8 mouse cellular contexts compared by ENCODE assay signal in the genomic region with DNA sequence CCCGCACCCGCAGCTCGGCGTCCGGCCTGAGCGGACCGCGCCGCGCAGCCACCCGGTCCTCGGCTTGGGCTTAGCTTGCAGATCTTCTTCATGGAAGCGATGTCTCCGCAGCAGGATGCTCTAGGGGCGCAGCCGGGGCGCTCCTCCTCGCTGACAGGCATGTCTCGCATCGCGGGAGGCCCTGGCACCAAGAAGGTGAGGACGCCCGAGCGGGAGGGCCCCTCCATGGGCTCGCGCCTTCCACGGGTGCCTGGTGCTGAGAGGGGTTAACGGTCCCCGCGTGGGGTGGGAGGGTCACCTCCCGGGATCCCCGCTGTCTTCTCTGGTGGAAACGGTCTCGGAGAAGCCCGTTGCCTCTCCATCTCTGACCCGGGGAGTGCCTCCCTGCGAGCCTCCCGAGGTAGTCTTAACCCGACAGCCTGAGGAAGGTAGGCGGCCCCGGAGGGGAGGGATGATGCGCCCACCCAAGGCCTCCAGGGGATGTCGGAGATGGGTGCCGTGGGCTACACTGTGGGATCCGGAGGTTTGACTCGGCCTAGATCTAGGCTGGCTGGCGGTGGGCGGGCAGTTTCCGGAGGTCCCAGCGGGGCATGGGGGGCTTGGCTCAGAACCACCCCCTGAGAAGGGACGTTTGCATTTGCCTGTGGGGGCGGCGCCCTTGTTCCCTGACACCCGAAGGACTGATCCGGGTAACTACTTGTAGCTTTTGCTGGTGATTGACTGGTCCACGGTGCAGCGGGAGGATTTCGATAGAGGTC. TPM values are rescaled to one million over a fixed set of nuclear protein-coding genes. Genes with fewer than 3 reads are reported as not detected.
A peak's percentile ranks its signal among the peaks of the same experiment; 100 is the strongest.
DNase-seq lines count a peak whose midpoint lies in the region; ATAC-seq and TF ChIP-seq lines count a peak whose summit lies in the region.

No protein-coding gene starts in this region.

- peak overlapping the region; percentile 74 for H3K9ac ChIP-seq in heart, adult 2 months (ENCODE audit: low read depth, low read length)
- H3K9ac ChIP-seq in kidney, postnatal 0 days (ENCODE audit: low read depth, low read length), result peak overlapping the region; percentile 53; the same call in 1 of the 2 replicates
- no peak overlapping the region for H3K9ac ChIP-seq in liver, embryonic 11.5 days (ENCODE audit: low read depth, low read length)

- peak; percentile 6 for DNase-seq in 3134 (ENCODE audit: extremely low read depth, insufficient read length, low spot score)
- peak; percentile 40 for DNase-seq in adipocyte (ENCODE audit: low spot score)
- DNase-seq in embryo, embryonic 9.5 days (ENCODE audit: extremely low spot score), result peak; percentile 69
- DNase-seq in heart, adult 2 months, result peak; percentile 39 to 64
- DNase-seq in kidney, postnatal 0 days (ENCODE audit: low spot score), result no peak
- DNase-seq in liver, embryonic 11.5 days (ENCODE audit: low spot score), result peak; percentile 37
- peak; percentile 76 for DNase-seq in neural tube, embryonic 10.5 days (ENCODE audit: extremely low spot score, low spot score)
- DNase-seq in thymus, postnatal 25 days, result peak; percentile 61

- 1% methylated on average over 58 of the region's 58 CpGs for WGBS in heart, adult 2 months
- 2% methylated on average over 45 of the region's 58 CpGs for WGBS in kidney, postnatal 0 days
- under 1% methylated on average over 45 of the region's 58 CpGs for WGBS in liver, embryonic 11.5 days

- no peak for TF ChIP-seq EP300 in heart, adult 2 months (IDR thresholded peaks at IDR 0.05; ENCODE audit: insufficient read depth, low read depth, low read length)

- H3K4me1 ChIP-seq in heart, adult 2 months (ENCODE audit: control insufficient read depth, insufficient read depth, low read length), result peaks cover 2% of the 10 kb centered on the region
- peaks cover 18% of the 10 kb centered on the region; the same call in 1 of the 2 replicates for H3K4me1 ChIP-seq in kidney, postnatal 0 days (replicated peaks; ENCODE audit: insufficient read depth, low read length)
- peaks cover 7% of the 10 kb centered on the region for H3K4me1 ChIP-seq in liver, embryonic 11.5 days (replicated peaks; ENCODE audit: control insufficient read depth, insufficient read depth, low read length)

- peak overlapping the region; percentile 62 for H3K27ac ChIP-seq in heart, adult 2 months
- H3K27ac ChIP-seq in kidney, postnatal 0 days, result no peak overlapping the region
- H3K27ac ChIP-seq in liver, embryonic 11.5 days (ENCODE audit: low read depth, low read length), result no peak overlapping the region

- H3K9me3 ChIP-seq in kidney, postnatal 0 days (replicated peaks; ENCODE audit: low read length), result no peaks in the 10 kb centered on the region
- no peaks in the 10 kb centered on the region for H3K9me3 ChIP-seq in liver, embryonic 11.5 days (ENCODE audit: control insufficient read depth, low read length)

- no peaks in the 10 kb centered on the region; the same call in 1 of the 2 replicates for H3K27me3 ChIP-seq in heart, adult 2 months (ENCODE audit: control insufficient read depth, insufficient read depth, low read length)
- H3K27me3 ChIP-seq in kidney, postnatal 0 days (ENCODE audit: insufficient read depth, low read length), result peaks cover 12% of the 10 kb centered on the region; the same call in 1 of the 2 replicates
- H3K27me3 ChIP-seq in liver, embryonic 11.5 days (replicated peaks; ENCODE audit: control insufficient read depth, insufficient read depth, low read length), result peaks cover 56% of the 10 kb centered on the region

- no peak for TF ChIP-seq POLR2A in heart, adult 2 months (IDR thresholded peaks at IDR 0.05; ENCODE audit: insufficient read depth, low read depth, low read length)

- TF ChIP-seq CTCF in heart, adult 2 months (IDR thresholded peaks at IDR 0.05), result no peak
- no peak for TF ChIP-seq CTCF in kidney, postnatal 0 days (IDR thresholded peaks at IDR 0.05; ENCODE audit: low read depth)

- H3K79me2 ChIP-seq in heart, adult 2 months (replicated peaks; ENCODE audit: control insufficient read depth, insufficient read depth, low read length), result no peaks in the 10 kb centered on the region

- no peaks in the 10 kb centered on the region for H3K36me3 ChIP-seq in heart, adult 2 months (ENCODE audit: control insufficient read depth, insufficient read depth, low read length)
- no peaks in the 10 kb centered on the region for H3K36me3 ChIP-seq in kidney, postnatal 0 days (ENCODE audit: insufficient read depth, low read length)
- no peaks in the 10 kb centered on the region for H3K36me3 ChIP-seq in liver, embryonic 11.5 days (ENCODE audit: control insufficient read depth, insufficient read depth, low read length)

- peak; percentile 41; the same call in 1 of the 2 replicates for ATAC-seq in kidney, postnatal 0 days (replicated peaks; ENCODE audit: low FRiP score, low read depth)
- ATAC-seq in liver, embryonic 11.5 days (replicated peaks; ENCODE audit: low FRiP score), result peak; percentile 53

- intact Hi-C loops in heart, adult 2 months (cut with DNase I), result loop anchor here (2.0 to 10.0 kb wide), 3 partner anchors 131 to 431 kb away; no protein-coding TSS in a partner anchor

- H3K4me2 ChIP-seq in kidney, postnatal 0 days (ENCODE audit: low read length), result peak overlapping the region; percentile 98
- H3K4me2 ChIP-seq in liver, embryonic 11.5 days, result peak overlapping the region; percentile 97

- peak overlapping the region; percentile 78 for H3K4me3 ChIP-seq in heart, adult 2 months
- H3K4me3 ChIP-seq in kidney, postnatal 0 days (replicated peaks; ENCODE audit: low read depth, low read length), result peak overlapping the region; percentile 66
- H3K4me3 ChIP-seq in liver, embryonic 11.5 days (ENCODE audit: low read depth, low read length), result peak overlapping the region; percentile 68

RNA-seq across cellular contexts. Expression of gene Arhgap20, which starts 0.5 kb away (rescaled TPM):
- total RNA-seq in heart, adult 2 months (2021), result 10 to 100 TPM; 18.1 to 29.6 TPM
- polyA plus RNA-seq in heart, adult 2 months (2012; rRNA removed), result 3.5 and 6.2 TPM in 2 replicates
- 1.0 and 1.2 TPM in 2 replicates for polyA plus RNA-seq in kidney, postnatal 0 days (2015; fragmentation: Nextera tagmentation; extraction: Ambion mirVana)
- polyA plus RNA-seq in liver, embryonic 11.5 days (2014; fragmentation: Nextera tagmentation; extraction: Ambion mirVana), result 0.29 and 0.38 TPM in 2 replicates
